Mouse (Mus musculus) neural tube, embryonic 14.5 days (tissue): Measurements from ENCODE around the gene Pitx3. TPM values are rescaled to one million over a fixed set of nuclear protein-coding genes. Genes with fewer than 3 reads are reported as not detected.
"Not testable (repeated sequence)": the region's sequence is repeated elsewhere in the genome, so short reads cannot be mapped to it uniquely, and the experiment has no call there.

ENCODE experiments used
- ATAC-seq: fragments of 200-750 bp; cut with Nextera tagmentation; 2 replicates; pipeline ENCODE4 v1.8.0; 2017; ENCODE audit warnings: low read depth, mild to moderate bottlenecking, moderate TSS enrichment, moderate library complexity
- H3K27ac ChIP-seq: fragments of 300-500 bp; sonication (generic); 2 replicates; pipeline ENCODE4 v1.5.1; 2014; ENCODE audit warnings: low read depth, mild to moderate bottlenecking, control low read depth, low read length, moderate library complexity, mixed read lengths
- H3K27me3 ChIP-seq: fragments of 300-500 bp; sonication (generic); 2 replicates; pipeline ENCODE4 v1.6.1; 2014; ENCODE audit warnings: low read length; ENCODE audit not compliant: control insufficient read depth, insufficient read depth
- H3K36me3 ChIP-seq: fragments of 300-500 bp; sonication (generic); 2 replicates; pipeline ENCODE4 v1.6.1; 2014; ENCODE audit warnings: low read length, mixed read lengths; ENCODE audit not compliant: control insufficient read depth, insufficient read depth
- H3K4me1 ChIP-seq: fragments of 300-500 bp; sonication (generic); 2 replicates; pipeline ENCODE4 v1.6.1; 2014; ENCODE audit warnings: low read length; ENCODE audit not compliant: control insufficient read depth, insufficient read depth
- H3K4me2 ChIP-seq: fragments of 300-500 bp; sonication (generic); 2 replicates; pipeline ENCODE4 v1.6.1; 2014; ENCODE audit warnings: mild to moderate bottlenecking, low read depth, low read length, control low read depth
- H3K4me3 ChIP-seq: fragments of 300-500 bp; sonication (generic); 2 replicates; pipeline ENCODE4 v1.5.1; 2014; ENCODE audit warnings: low read depth, low read length, control low read depth, mixed read lengths
- H3K9ac ChIP-seq: fragments of 300-500 bp; sonication (generic); replicated peaks from 2 replicates; pipeline ENCODE4 v1.6.1; 2014; ENCODE audit warnings: low read depth, mild to moderate bottlenecking, control low read depth, low read length, mixed read lengths
- H3K9me3 ChIP-seq: fragments of 300-500 bp; sonication (generic); 2 replicates; pipeline ENCODE4 v1.6.1; 2016; ENCODE audit warnings: low read length; ENCODE audit not compliant: control insufficient read depth
- WGBS: fragments of 180-500 bp; shearing (Covaris S2); extraction: QIAGEN DNeasy Blood & Tissue Kit; methylation state at CpG from one replicate; pipeline ENCODE4 v1.1.7; 2014; 5-methylcytosine and 5-hydroxymethylcytosine counted together
- polyA plus RNA-seq: library from polyadenylated mRNA; unstranded; fragments of >200 nt; fragmentation: Nextera tagmentation; extraction: Ambion mirVana; gene quantifications from 2 replicates; pipeline ENCODE4 v1.2.1, GENCODE M21; 2014

Gene Pitx3
- polyA plus RNA-seq, 1 experiment from 2014 or later: not detected

DNA sequence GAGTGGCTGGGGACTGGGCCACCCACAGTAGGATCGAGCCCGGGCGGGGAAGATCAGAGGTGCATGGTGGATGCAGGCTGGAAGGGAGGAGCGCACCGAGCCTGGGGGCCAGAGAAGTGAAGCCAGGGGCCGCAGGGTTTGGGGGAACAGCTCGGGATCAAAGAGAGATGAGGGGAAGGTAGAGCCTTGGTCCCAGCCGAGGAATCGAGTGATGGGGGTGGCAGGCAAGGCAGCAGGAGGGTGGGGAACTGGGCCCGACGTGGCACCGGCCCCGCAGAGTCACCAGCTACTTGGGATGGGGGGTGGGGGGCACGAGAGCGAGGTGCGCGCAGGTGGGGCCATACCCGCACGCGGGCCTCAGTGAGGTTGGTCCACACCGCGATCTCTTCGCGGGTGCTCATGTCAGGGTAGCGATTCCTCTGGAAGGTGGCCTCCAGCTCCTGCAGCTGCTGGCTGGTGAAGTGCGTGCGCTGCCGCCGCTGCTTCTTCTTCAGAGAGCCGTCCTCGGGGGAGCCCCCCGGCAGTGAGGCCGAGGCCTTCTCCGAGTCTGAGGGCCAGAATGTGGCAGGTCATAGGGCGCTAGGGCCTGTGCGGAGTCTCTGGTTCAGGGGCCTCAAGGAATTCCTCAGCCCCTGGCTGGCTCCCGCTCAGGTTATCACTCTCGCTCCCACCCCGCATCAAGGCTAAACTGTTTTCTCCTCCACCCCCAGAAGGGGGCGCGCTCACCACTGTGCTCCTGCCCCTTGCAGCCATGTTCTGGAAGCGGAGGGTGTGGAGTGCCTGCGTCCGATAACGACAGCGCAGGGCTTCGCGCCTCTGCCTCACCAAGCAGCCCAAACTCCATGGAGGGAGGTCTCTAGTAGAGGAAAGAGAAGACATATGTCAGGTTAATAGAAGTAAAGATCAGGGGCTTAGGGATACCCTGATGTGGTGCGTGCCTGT, 11.2 kb downstream of the Pitx3 start:
- Histone ChIP-seq H3K9ac (no peak overlapping the region), H3K27me3 (peaks cover 44% of the 10 kb centered on the region), H3K4me3 (peak overlapping the region; percentile 44), H3K9me3 (no peaks in the 10 kb centered on the region), H3K4me2 (peak overlapping the region; percentile 99), H3K36me3 (no peaks in the 10 kb centered on the region), H3K27ac (no peak overlapping the region), H3K4me1 (peaks cover 10% of the 10 kb centered on the region; the same call in 1 of the 2 replicates)
- ATAC-seq: peak; percentile 3; the same call in 1 of the 2 replicates
- WGBS: 3% methylated on average over 49 of the region's 49 CpGs

DNA sequence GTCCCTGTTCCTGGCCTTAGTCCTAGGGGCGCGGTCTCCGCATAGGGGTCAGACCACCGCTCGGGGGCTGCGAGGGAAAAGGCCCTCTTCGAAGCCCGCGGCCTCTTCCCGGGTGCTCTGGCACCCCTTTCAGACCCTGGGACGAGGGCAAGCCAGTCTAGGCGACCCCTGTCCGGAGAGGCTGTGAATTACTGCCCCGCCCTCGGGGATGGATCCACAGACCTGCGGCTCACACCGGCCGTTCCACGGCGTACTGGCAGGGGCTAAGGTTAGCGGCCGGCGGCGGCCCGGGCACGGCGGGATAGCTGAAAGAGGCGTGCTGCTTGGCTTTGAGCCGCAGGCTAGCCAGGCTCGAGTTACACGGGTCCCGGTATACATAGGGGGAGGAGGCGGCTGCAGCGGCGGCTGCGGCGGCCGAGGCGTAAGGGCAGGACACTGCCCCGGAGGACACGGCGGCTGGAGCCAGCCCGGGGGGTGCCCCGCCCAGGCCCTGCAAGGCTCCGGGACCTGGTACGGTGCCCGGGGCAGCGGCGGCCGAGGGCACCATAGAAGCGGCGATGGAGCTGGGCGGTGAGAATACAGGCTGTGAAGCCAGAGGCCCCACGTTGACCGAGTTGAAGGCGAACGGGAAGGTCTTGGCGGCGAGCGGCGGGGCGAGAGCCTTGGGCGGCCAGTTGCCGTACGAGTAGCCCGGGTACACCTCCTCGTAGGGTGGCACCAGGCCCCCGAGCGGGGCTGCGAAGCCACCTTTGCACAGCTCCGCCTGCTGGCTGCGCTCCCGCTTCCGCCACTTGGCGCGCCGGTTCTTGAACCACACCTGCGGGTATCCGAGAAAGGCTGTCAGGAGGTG, 12.1 kb downstream of the Pitx3 start:
- H3K4me2 ChIP-seq: peak overlapping the region; percentile 99
- no peaks in the 10 kb centered on the region for H3K36me3 ChIP-seq
- H3K4me1 ChIP-seq: peaks cover 10% of the 10 kb centered on the region; the same call in 1 of the 2 replicates
- H3K9me3 ChIP-seq: no peaks in the 10 kb centered on the region
- no peak overlapping the region for H3K27ac ChIP-seq
- H3K27me3 ChIP-seq: peaks cover 44% of the 10 kb centered on the region
- H3K9ac ChIP-seq: peak overlapping the region; percentile 50
- WGBS: under 1% methylated on average over 68 of the region's 79 CpGs
- H3K4me3 ChIP-seq: peak overlapping the region; percentile 44
- ATAC-seq: peak; percentile 71

DNA sequence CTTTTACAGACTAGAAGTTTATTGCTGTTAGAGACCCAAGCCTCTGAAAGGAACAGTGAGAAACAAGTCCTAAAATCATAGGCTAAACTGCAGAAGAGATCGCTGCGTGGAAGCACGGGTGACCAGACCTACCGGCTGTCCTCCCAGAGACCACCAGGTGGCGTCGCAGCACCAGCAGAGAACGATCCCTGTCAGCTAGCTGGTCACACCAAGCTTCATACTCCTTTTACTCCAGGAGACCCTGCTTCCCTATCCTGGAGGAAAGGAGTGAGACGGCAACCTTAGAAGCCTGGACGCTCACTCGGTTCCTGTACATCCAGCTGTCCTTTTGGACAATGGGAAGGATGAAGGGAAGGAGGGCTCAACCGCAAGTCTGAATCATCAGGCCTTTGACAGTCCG, 12.8 kb downstream of the Pitx3 start:
- WGBS: 3% methylated on average over 12 of the region's 12 CpGs
- Histone ChIP-seq H3K27ac (no peak overlapping the region), H3K4me3 (peak overlapping the region; percentile 44), H3K4me1 (peaks cover 10% of the 10 kb centered on the region; the same call in 1 of the 2 replicates), H3K9me3 (no peaks in the 10 kb centered on the region), H3K27me3 (peaks cover 51% of the 10 kb centered on the region), H3K9ac (peak overlapping the region; percentile 50), H3K36me3 (no peaks in the 10 kb centered on the region), H3K4me2 (peak overlapping the region; percentile 99)
- peak; percentile 74 for ATAC-seq

DNA sequence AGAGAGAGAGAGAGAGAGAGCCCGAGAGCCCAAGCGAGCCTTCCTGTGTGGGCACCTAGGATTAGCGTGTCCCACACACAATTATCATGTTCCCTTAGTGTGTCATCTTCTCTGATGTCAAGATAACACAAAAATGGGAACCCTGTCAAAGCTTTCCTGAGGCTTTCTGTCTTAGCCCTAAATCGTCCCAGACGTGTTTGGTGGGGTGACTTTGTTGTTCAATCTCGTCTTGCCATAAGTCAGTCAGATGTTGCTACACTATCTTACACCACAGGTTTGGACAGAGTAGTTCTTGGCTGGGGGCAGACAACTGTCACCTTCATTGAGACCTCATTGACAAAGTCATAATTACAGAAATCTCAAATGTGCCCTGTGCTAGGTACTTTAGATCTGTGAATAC, 15.5 kb downstream of the Pitx3 start:
- H3K27me3 ChIP-seq: peaks cover 37% of the 10 kb centered on the region
- H3K36me3 ChIP-seq: no peaks in the 10 kb centered on the region
- no peaks in the 10 kb centered on the region for H3K9me3 ChIP-seq
- no peak overlapping the region for H3K9ac ChIP-seq
- no peak overlapping the region for H3K4me3 ChIP-seq
- 48% methylated on average over 6 of the region's 6 CpGs for WGBS
- no peak overlapping the region for H3K27ac ChIP-seq
- ATAC-seq: no peak
- peaks cover 10% of the 10 kb centered on the region; the same call in 1 of the 2 replicates for H3K4me1 ChIP-seq
- H3K4me2 ChIP-seq: no peak overlapping the region

DNA sequence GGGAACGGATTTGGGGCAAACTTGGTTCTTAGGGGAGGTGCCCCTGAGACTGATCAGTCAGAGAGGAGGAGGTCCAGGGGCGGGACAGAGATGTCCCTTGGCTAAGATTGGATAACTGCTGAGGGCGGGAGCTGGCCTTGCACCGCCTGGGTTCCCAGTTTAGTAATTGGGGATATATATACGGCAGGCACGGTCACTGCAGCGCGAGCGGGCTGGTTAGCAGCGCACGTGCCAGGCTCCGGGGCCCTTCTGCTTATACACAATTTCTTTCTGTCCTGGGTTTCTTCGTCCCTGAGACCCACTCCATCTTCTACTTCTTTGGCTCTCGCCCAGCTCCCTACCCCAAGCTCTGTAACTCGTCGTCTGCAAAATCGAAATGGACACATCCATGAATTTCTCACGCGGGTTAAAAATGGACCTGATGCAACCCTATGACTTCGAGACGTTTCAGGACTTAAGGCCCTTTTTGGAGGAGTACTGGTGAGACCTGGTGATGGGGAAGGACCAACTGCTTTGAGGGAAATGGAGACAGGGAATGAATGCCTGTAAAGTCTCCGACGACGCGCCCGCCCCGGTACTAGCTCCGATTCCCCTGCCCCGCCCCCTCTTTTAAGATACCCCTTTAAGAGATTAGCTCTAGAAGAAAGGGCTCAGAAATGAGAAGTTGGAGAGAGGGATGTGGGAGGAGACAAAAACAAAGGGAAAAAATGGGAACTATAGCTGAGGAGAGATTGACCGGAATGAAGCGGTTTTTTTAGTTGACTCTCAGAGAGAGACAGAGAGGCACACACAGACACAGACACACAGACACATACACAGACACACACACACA, 16.2 kb downstream of the Pitx3 start, which contains the start of gene Elovl3:
TSS of gene Elovl3 (plus strand) at position 204 of the 832 bp plus-strand sequence.
- Histone ChIP-seq H3K4me3 (no peak within 1 kb of the TSS), H3K4me2 (peak within 1 kb of the TSS; percentile 26; the same call in 1 of the 2 replicates), H3K9ac (no peak within 1 kb of the TSS), H3K4me1 (peaks cover 10% of the 10 kb centered on the region; the same call in 1 of the 2 replicates), H3K36me3 (no peaks in the 10 kb centered on the region), H3K9me3 (no peaks in the 10 kb centered on the region), H3K27me3 (peaks cover 34% of the 10 kb centered on the region), H3K27ac (no peak within 1 kb of the TSS)
- 3% methylated on average over 31 of the region's 31 CpGs for WGBS
- no peak for ATAC-seq

DNA sequence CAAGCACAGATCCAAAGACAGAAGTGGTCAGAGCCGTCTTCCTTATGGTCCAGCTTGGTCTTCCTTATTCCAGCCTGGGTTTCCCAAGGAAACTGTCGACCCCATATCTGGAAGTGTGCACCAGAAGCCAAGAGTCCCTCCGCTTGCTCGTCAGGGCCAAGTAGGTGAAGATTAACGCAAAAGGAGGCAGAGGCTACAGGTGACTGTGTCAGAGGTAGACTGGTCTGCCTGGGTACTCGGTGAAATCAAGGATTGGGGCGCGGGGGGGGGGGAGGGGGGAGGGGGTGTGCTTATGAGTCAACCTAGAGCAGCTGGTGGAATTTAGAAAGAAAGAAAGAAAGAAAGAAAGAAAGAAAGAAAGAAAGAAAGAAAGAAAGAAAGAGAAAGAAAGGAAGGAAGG, 16.8 kb downstream of the Pitx3 start:
- H3K36me3 ChIP-seq: no peaks in the 10 kb centered on the region
- no peaks in the 10 kb centered on the region for H3K9me3 ChIP-seq
- no peak overlapping the region for H3K27ac ChIP-seq
- peaks cover 10% of the 10 kb centered on the region; the same call in 1 of the 2 replicates for H3K4me1 ChIP-seq
- 12% methylated on average over 6 of the region's 8 CpGs for WGBS
- no peak overlapping the region for H3K4me3 ChIP-seq
- H3K27me3 ChIP-seq: peaks cover 34% of the 10 kb centered on the region
- no peak overlapping the region; the same call in 1 of the 2 replicates for H3K4me2 ChIP-seq
- no peak for ATAC-seq
- no peak overlapping the region for H3K9ac ChIP-seq

DNA sequence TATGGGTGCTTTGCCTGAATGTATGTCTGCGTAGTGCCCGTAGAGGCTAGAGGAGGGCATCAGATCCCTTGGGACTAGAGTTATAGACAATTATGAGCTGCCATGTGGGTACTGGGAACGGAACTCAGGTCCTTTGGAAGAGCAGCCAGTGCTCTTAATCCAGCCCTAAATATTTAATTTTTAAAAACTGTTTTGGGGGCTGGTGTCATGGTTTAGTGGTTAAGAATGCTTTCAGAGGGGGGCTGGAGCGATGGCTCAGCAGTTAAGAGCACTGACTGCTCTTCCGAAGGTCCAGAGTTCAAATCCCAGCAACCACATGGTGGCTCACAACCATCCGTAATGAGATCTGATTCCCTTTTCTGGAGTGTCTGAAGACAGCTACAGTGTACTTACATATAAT, 18.4 kb downstream of the Pitx3 start:
- not testable (repeated sequence) for H3K4me3 ChIP-seq, H3K4me2 ChIP-seq, H3K36me3 ChIP-seq, ATAC-seq, H3K27ac ChIP-seq, H3K4me1 ChIP-seq, H3K9me3 ChIP-seq, H3K9ac ChIP-seq
- peaks cover 30% of the 10 kb centered on the region for H3K27me3 ChIP-seq
- WGBS: 73% methylated on average over 6 of the region's 6 CpGs

DNA sequence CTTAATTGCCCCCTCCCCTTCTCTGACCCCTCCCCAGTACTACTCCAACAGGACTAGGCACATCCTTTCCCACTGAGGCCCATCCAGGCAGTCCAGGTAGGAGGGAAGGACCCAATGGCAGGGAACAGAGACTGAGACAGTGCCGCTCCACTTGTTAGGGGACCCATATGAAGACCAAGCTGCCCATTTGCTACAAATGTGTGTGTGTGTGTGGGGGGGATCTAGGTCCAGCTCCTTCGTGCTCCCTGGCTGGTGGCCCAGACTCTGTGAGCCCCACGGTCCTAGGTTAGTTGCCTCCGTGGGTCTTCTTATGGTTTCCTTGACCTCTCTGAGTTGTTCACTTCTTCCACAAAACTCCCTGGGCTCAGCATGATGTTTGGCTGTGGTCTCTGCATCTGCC, 21.8 kb downstream of the Pitx3 start:
- H3K27me3 ChIP-seq: peaks cover 7% of the 10 kb centered on the region
- H3K9me3 ChIP-seq: no peaks in the 10 kb centered on the region
- H3K4me1 ChIP-seq: no peaks in the 10 kb centered on the region
- 81% methylated on average over 4 of the region's 4 CpGs for WGBS
- ATAC-seq: no peak
- H3K4me3 ChIP-seq: no peak overlapping the region
- H3K36me3 ChIP-seq: no peaks in the 10 kb centered on the region
- H3K9ac ChIP-seq: no peak overlapping the region
- H3K27ac ChIP-seq: no peak overlapping the region
- H3K4me2 ChIP-seq: no peak overlapping the region
